ENCODE assay signal across 14 mouse cellular contexts in the genomic region with DNA sequence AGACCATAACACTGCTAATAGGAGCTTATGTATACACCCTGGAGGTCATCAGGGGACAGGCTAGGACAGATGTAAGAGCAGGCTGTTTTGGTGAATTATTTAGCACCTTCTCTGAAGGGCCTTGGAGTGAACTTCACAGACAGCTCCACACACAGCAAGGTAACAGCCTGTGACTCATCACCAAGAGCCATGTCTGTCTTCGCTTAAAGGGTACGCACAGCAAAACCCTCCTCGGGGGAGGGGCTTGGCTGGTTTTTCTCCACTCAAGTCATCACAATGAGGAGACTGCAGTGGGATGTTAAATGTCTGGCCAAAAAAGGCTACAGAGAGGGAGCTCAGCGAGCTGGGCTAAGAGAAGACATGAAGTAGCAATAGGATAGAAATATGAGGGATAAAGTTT.
DNase-seq lines count a peak whose midpoint lies in the region; ATAC-seq lines count a peak whose summit lies in the region.
"Had no signal": no experiment of that assay in that cellular context is flagged by ENCODE, and none has a peak within 500 bp of the region (broad histone marks: within the 10 kb centered on the region; RNA-seq: fewer than 3 reads in every experiment).

No protein-coding gene starts in this region.

- peaks cover 7 to 25% of the 10 kb centered on the region in 2 experiments for H3K4me1 ChIP-seq in heart, embryonic 14.5 days (ENCODE audit: control insufficient read depth in 2 of 2, insufficient read depth in 2 of 2, low read length in 2 of 2)
- peaks cover 11% of the 10 kb centered on the region for H3K4me1 ChIP-seq in embryonic facial prominence, embryonic 15.5 days

- H3K9ac ChIP-seq in heart, embryonic 14.5 days (ENCODE audit: low read length) = no peak overlapping the region
- H3K9ac ChIP-seq in embryonic facial prominence, embryonic 15.5 days = no peak overlapping the region

- no peaks in the 10 kb centered on the region for H3K27me3 ChIP-seq in heart, embryonic 14.5 days (ENCODE audit: control insufficient read depth, insufficient read depth, low read length)
- no peaks in the 10 kb centered on the region for H3K27me3 ChIP-seq in embryonic facial prominence, embryonic 15.5 days

- H3K4me2 ChIP-seq in heart, embryonic 14.5 days (ENCODE audit: low read length) = no peak overlapping the region
- H3K4me2 ChIP-seq in embryonic facial prominence, embryonic 15.5 days (replicated peaks) = no peak overlapping the region

- peak overlapping the region; percentile 57 to 66 for H3K27ac ChIP-seq in heart, embryonic 14.5 days (replicated peaks in 1 of 2; ENCODE audit: control insufficient read depth in 1 of 2, insufficient read depth in 1 of 2, low read depth in 2 of 2, low read length in 2 of 2)
- peak overlapping the region; percentile 13; the same call in 1 of the 2 replicates for H3K27ac ChIP-seq in embryonic facial prominence, embryonic 15.5 days (replicated peaks)
- H3K27ac ChIP-seq: forebrain, embryonic 10.5 days had no signal

- ATAC-seq in heart, embryonic 14.5 days (ENCODE audit: insufficient number of reproducible peaks, insufficient read depth, low FRiP score, low read depth) = no peak
- no peak for ATAC-seq in embryonic facial prominence, embryonic 15.5 days (ENCODE audit: insufficient number of reproducible peaks, low FRiP score, low TSS enrichment, low read depth)
- ATAC-seq: hindbrain, embryonic 16.5 days had no signal

- H3K9me3 ChIP-seq in heart, embryonic 14.5 days (ENCODE audit: control insufficient read depth, low read length) = no peaks in the 10 kb centered on the region
- H3K9me3 ChIP-seq in embryonic facial prominence, embryonic 15.5 days (replicated peaks) = no peaks in the 10 kb centered on the region
- H3K9me3 ChIP-seq: forebrain, embryonic 10.5 days had no signal

- no peaks in the 10 kb centered on the region for H3K36me3 ChIP-seq in heart, embryonic 14.5 days (ENCODE audit: control insufficient read depth, insufficient read depth, low read length)
- H3K36me3 ChIP-seq in embryonic facial prominence, embryonic 15.5 days = no peaks in the 10 kb centered on the region
- H3K36me3 ChIP-seq: forebrain, embryonic 10.5 days had no signal

- H3K4me3 ChIP-seq in heart, embryonic 14.5 days (ENCODE audit: control insufficient read depth in 1 of 2, insufficient read depth in 1 of 2, low read depth in 1 of 2, low read length in 2 of 2) = no peak overlapping the region
- H3K4me3 ChIP-seq in embryonic facial prominence, embryonic 15.5 days (replicated peaks) = no peak overlapping the region
- H3K4me3 ChIP-seq: forebrain, embryonic 10.5 days had no signal

- 28% methylated on average over 4 of the region's 4 CpGs for WGBS in heart, embryonic 14.5 days
- 56% methylated on average over 4 of the region's 4 CpGs for WGBS in embryonic facial prominence, embryonic 15.5 days

- DNase-seq in heart, adult 8-10 months (ENCODE audit: low spot score) = no peak
- peak; percentile 38 for DNase-seq in retina, embryonic 14.5 days (ENCODE audit: low spot score)
- no peak for DNase-seq in retina, postnatal 1 day
- no peak for DNase-seq in ovary, postnatal 14 days (ENCODE audit: low spot score)
- DNase-seq in B cell, adult 2 months = no peak
- DNase-seq: kidney, postnatal 4 days; liver; lung, postnatal 14 days; midbrain, embryonic 14.5 days; right cerebral cortex, postnatal 4 days had no signal
